Mouse (Mus musculus) adrenal gland, adult (tissue): Measurements from ENCODE around the gene Nlgn1.
A peak's percentile ranks its signal among the peaks of the same experiment; 100 is the strongest.

Experiments
- DNase-seq, 2 experiments: peaks; one replicate each; pipeline ENCODE4 v3.0.0; 2022 to 2023; ENCODE audit warnings: low spot score in 1 of 2; ENCODE audit not compliant: inconsistent age in 2 of 2

Gene Nlgn1

GRCm38 (mm10) chr3:25844686-25845462, 487.4 kb downstream of the Nlgn1 start:
- DNase-seq = no peak

DNA sequence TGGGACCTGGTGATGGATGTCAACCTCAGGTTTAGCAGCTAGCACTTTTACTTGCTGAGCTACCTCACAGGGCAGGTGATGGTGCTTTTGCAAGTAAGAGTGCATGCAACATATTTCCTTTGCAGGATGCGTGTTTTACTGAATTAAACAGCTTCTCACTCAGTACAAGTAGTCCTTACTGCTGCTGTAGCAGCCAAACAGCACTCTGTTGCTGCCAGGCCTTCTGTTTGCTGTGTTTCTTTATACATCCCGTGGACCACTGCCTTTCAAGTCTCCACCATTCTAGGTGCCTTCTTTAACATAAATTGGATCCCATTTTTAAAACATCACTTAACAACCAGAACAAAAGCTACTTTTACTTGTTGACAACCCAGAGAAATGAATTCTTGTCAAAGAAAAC, 502.0 kb downstream of the Nlgn1 start:
- DNase-seq = no peak

DNA sequence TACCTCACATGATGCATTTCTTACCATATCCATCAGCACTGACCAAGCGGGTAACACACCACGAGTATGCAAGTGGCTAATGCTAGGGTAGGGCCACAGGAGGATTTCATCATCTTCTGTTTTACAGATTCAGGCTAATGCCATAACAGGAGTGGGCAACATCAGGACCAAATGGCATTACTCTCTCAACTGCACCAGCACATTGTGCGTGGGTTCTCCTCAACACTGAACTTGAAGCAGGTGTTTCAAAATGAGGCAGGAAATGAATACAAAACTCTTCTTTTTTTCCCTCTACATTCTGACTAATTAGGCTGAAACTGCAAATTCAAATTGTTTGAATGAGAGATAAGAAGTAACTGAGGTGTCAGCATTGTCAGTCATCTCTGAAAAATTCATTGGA, 518.9 kb downstream of the Nlgn1 start:
- no peak for DNase-seq

DNA sequence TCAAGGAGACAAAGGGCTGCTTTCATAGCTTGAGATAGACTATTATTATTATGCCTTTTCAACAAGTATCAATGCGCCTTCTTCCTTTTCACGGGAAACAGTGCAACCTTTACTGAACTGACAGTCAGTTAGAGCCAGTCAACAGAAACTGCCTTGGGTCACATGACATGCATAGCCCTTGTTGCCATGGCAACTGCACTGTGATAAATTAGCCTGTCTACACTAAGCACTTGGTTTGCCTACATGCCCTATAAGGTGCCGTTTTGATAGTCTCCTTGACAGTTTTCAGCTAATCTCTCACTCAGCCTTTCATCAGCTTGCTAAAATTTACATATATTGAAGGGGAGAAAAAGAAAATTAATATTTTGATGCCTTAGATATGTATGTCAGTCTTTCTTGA, 524.7 kb downstream of the Nlgn1 start:
- DNase-seq = no peak

DNA sequence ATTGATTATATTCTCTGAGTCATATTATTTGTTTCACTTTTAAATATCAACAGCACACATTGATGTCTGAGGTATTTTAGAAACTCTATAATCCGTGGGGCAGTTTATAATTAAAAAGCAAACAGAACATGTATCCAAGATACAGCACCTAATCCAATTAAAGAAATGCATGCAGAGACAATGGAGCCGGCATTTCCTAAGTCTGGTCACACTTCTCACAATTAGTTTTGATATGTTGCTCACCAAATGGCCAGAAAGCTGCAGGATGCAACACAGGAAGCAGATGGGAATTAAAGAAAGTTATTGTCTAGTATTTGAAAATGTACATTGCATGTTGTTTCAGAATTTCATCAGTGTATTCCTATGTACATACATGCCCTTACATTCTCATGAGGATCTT, 550.6 kb downstream of the Nlgn1 start:
- DNase-seq = no peak

GRCm38 (mm10) chr3:25775437-25775836, 556.8 kb downstream of the Nlgn1 start:
- DNase-seq = no peak

DNA sequence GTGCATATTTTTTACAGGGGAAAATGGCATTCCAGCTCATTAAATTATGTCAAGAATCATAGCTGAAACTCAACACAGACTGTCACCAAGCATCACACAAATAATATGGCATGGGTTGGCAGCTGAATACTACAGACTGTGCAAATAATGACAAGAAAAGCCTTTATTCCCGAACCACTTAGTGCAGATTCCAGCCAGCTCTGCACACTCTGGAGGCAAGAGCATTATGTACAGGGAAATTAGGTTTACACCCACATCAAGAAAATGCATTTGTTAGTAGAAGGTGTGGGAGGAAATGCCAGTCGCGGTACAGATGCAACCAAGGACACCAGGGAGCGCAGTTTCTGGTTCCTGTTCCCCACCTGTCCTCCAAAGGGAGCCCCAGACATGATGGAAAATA, 558.4 kb downstream of the Nlgn1 start:
- DNase-seq = no peak

- no peak for DNase-seq
These were observed 558.8 kb downstream of the Nlgn1 start for GRCm38 (mm10) chr3:25773467-25773866.

GRCm38 (mm10) chr3:25763689-25764088, 568.6 kb downstream of the Nlgn1 start:
- no peak for DNase-seq

- DNase-seq = no peak
These were observed 574.4 kb downstream of the Nlgn1 start for GRCm38 (mm10) chr3:25757813-25758212.

GRCm38 (mm10) chr3:25724111-25724510, 608.1 kb downstream of the Nlgn1 start:
- DNase-seq = no peak

DNA sequence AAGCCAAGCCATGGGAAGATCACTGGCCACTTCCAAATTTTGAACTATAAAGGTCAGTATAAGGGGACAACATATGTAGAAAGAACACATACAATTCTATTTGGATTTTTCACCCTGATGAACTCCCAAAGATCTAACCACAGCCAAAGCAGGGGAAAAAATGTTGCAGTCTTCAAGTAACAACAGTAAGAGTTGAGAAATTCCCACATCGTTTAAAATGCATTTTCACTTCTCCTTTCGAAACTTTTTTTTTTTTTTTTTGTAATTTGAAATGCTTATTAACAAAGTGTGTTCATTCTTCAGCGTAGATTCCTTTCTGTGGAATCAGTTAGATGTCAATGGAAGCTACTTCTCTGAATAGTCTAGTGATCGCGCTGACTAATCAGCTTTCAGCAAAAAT, 610.8 kb downstream of the Nlgn1 start:
- no peak for DNase-seq

DNA sequence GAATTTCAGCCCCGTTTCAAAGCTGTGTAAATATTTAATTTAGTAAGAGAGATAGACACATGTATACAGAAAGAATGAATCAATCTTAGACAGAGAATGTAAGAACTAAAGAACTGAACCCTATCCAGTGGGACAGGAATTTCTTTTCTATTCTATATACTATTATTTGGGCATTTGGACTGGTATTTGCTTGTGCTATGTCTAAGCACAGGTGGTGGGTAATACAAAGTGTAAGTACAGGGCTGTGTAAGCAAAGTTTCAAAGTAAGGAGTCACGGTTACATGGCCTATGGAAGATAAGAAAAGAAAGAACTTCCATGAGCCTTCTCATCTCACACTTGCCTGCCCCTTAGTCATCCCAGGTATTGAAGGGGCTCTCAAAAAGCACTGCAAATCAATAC, 624.9 kb downstream of the Nlgn1 start:
- no peak for DNase-seq

GRCm38 (mm10) chr3:25697231-25697630, 635.0 kb downstream of the Nlgn1 start:
- DNase-seq = no peak

DNA sequence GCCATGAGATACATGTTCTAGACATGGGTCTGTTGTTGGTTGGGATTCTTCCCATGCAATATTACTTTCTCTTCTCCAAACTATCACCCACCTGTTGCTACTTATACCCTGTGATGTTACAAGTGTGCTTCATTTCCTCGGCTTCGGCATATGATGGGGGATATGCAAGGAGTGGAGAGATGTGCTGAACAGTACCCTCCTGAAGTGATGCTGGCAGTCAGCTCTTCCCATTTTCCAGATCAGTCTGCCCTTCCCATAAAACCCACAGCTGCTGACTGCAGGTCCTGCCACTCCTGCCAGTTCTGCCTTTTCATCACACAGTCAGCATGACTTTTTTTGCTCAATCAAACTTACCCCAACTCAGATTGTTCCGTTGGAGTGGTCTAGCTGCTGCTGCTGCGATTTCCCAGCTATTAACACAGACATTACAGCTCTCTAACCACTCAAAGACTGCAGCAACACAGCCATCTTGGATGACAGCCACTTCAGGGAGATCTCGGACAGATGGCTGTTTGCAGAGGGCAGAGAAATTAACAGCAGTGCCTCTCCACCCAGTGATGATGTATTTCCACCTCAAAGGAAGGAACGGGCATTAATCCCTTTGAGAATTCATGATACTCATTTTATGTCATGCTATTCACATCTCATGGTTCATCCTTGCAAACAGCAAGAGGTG, 643.3 kb downstream of the Nlgn1 start:
- DNase-seq = no peak

DNA sequence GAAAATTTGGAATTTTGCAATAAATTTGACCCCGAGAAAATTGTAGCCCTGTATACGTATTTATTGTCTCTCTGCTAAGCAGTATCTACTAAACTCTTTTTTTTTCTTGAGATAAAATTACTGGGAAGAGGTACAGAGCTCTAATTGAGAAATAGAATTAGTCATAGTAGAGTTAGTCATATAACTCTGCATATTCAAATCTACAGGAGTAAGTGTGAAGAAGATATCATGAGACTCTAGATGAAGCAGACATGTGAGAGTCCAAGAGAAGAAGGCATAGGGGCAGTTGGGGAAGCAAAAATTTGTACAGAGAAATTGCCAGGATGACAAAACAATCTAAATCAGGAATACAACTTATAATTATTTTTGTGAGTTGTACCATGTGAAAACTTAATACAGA, 648.6 kb downstream of the Nlgn1 start:
- no peak for DNase-seq

- DNase-seq = no peak
These were observed 652.9 kb downstream of the Nlgn1 start for GRCm38 (mm10) chr3:25679373-25679772.

GRCm38 (mm10) chr3:25675888-25676287, 656.4 kb downstream of the Nlgn1 start:
- no peak for DNase-seq

DNA sequence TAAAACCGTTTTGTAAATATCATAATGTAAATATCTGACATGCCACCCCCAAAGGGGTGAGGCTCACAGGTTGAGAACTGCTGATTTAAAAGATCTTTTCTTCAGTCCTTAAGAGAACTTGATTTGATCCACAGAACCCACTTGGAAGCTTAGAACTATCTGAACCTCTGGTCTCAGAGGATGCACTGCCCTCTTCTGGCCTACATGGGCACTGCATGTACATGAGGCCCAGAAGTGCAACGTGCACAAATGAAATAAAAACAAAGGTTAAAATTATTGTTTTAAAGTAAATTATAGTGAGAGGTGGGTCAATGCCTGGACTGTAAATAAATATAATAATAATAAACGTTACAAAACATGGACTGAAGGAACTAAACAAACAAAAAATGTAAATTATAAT, 657.2 kb downstream of the Nlgn1 start:
- peak; percentile 9 to 66 for DNase-seq

DNA sequence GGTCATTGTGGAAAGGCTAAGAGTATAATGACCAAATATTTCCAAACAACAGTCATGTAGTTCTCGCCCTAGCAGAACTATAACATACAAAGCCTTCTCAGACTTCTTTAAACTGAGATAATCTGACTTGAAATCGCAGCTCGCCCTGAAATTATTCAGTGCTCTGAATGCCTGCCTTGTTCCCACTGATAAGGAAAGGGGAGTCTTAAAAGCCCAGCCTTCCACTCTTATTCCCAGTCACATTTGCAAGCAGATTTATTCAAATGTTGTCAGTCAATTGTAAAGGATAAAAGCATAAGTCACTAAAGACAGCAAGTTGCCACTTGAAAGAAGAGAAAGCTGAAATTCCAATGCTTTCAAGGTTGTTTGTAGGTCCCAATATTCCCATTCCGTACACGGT, 658.9 kb downstream of the Nlgn1 start:
- no peak for DNase-seq

DNA sequence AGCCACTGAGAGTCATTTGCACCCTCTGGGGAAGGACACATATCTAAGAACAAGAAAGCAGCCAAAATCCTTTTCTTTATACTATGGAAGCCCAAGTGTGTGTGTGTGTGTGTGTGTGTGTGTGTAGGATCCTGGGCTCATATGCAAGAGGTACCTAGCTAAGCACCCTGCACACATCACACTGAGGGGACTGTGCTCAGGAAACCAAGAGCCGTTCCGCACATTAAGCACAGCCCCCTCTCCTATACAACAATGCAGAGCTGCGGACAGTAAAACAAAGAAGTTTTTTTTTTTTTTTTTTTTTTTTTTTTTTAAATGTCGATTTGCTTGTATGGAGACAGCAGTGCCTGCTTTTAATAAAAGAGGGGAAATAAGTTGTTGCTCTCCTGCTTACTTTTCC, 659.5 kb downstream of the Nlgn1 start:
- DNase-seq = no peak

- DNase-seq = no peak
These were observed 668.8 kb downstream of the Nlgn1 start for GRCm38 (mm10) chr3:25663464-25663863.

DNA sequence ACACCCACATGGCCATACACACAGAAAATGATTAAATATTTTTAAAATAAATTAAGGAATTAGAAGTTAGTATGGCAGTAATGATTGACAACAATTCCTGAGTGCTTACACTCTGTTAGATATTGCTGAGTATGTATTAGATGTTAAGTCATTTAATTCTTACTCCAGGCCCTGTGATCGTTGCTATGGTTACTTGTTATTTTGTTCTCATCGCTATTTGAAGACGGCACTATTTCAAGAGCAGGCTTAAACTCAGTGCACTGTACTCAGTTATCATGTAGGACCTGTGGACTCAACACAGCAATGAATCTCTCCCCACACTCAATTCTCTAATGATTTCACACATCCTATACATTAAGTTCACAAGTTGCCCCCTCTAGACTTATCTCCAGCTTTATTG, 672.0 kb downstream of the Nlgn1 start:
- DNase-seq = no peak
